Mouse (Mus musculus) adrenal gland, postnatal 4 days (tissue): ENCODE measurements around the gene Mdm4. TPM values are rescaled to one million over a fixed set of nuclear protein-coding genes. Genes with fewer than 3 reads are reported as not detected.
"Not testable (repeated sequence)": the region's sequence is repeated elsewhere in the genome, so short reads cannot be mapped to it uniquely, and the experiment has no call there.

Experiments
- DNase-seq, 2 experiments: peaks; one replicate each; pipeline ENCODE4 v3.0.0; 2021 to 2022; ENCODE audit warnings: low spot score in 2 of 2, mixed read lengths in 2 of 2
- total RNA-seq, 2 experiments: library from RNA; stranded (reverse); gene quantifications; 2 replicates each; pipeline ENCODE4 v1.2.3; 2021

Gene Mdm4
- total RNA-seq, 2 experiments from 2014 or later, result 119 to 122 TPM

- no peak for DNase-seq
Measured at GRCm38 (mm10) chr1:133053034-133053433, 22.7 kb upstream of the Mdm4 start.

- no peak for DNase-seq
Measured at GRCm38 (mm10) chr1:133051829-133052228, 21.5 kb upstream of the Mdm4 start.

GRCm38 (mm10) chr1:133050001-133050431, 19.7 kb upstream of the Mdm4 start:
- no peak for DNase-seq

- no peak for DNase-seq
Measured at GRCm38 (mm10) chr1:133048690-133049089, 18.3 kb upstream of the Mdm4 start.

- DNase-seq, result no peak
Measured at GRCm38 (mm10) chr1:133047575-133047974, 17.2 kb upstream of the Mdm4 start.

- peak in 1 of 2 experiments; percentile 24 for DNase-seq
Measured at GRCm38 (mm10) chr1:133046441-133046931, 16.1 kb upstream of the Mdm4 start.

GRCm38 (mm10) chr1:133045861-133046440, 15.6 kb upstream of the Mdm4 start:
- DNase-seq, result peak; percentile 43 to 57

GRCm38 (mm10) chr1:133045011-133045860, 14.9 kb upstream of the Mdm4 start, which contains the start of gene Pik3c2b:
Gene Pik3c2b, plus strand, starts transcription at chr1:133045667.
- DNase-seq, result no peak

- DNase-seq, result no peak
Measured at GRCm38 (mm10) chr1:133039505-133039949, 9.2 kb upstream of the Mdm4 start.

- DNase-seq, result not testable (repeated sequence)
Measured at GRCm38 (mm10) chr1:133034682-133035081, 4.3 kb upstream of the Mdm4 start.

- DNase-seq, result peak in 1 of 2 experiments; percentile 30
Measured at GRCm38 (mm10) chr1:133034091-133034460, 3.7 kb upstream of the Mdm4 start.

- peak in 1 of 2 experiments; percentile 21 for DNase-seq
Measured at GRCm38 (mm10) chr1:133033316-133034090, 3.1 kb upstream of the Mdm4 start.

- DNase-seq, result no peak
Measured at GRCm38 (mm10) chr1:133032981-133033315, 2.6 kb upstream of the Mdm4 start.

GRCm38 (mm10) chr1:133029744-133030143, 617 bp downstream of the Mdm4 start:
- no peak for DNase-seq

GRCm38 (mm10) chr1:133027980-133028379, 2.4 kb downstream of the Mdm4 start:
- DNase-seq, result no peak

- DNase-seq, result no peak
Measured at GRCm38 (mm10) chr1:133027126-133027525, 3.2 kb downstream of the Mdm4 start.

GRCm38 (mm10) chr1:133025796-133026190, 4.6 kb downstream of the Mdm4 start:
- DNase-seq, result not testable (repeated sequence)

- peak; percentile 59 to 76 for DNase-seq
Measured at GRCm38 (mm10) chr1:133025051-133025795, 5.1 kb downstream of the Mdm4 start.

GRCm38 (mm10) chr1:133024426-133024825, 5.9 kb downstream of the Mdm4 start:
- DNase-seq, result no peak

GRCm38 (mm10) chr1:133023723-133024122, 6.6 kb downstream of the Mdm4 start:
- DNase-seq, result not testable (repeated sequence)

GRCm38 (mm10) chr1:133021971-133022370, 8.4 kb downstream of the Mdm4 start:
- not testable (repeated sequence) for DNase-seq
